Mouse (Mus musculus): ENCODE results near the gene Plagl2.

GRCm38 (mm10) chr2:153202766-153203165 is 38.5 kb downstream of the Plagl2 start:
- TF ChIP-seq EP300 (IDR thresholded peaks at IDR 0.05; ENCODE audit: insufficient read depth, low read depth, low read length): no peak
- TF ChIP-seq CTCF (IDR thresholded peaks at IDR 0.05): no peak
- no peak for TF ChIP-seq POLR2A (IDR thresholded peaks at IDR 0.05; ENCODE audit: insufficient read depth, low read depth, low read length)

Measured in heart, adult 2 months (tissue).